Mouse (Mus musculus) CD4-positive helper T cell, adult 2 months (primary cell): ENCODE data around the gene Etv2.
A peak's percentile ranks its signal among the peaks of the same experiment; 100 is the strongest.

Experiments
- DNase-seq: peaks from one replicate; pipeline ENCODE4 v3.0.0-alpha.2; 2012; ENCODE audit warnings: low read depth, missing footprints, low spot score

Gene Etv2

GRCm38 (mm10) chr7:30613529-30614112 lies 22.0 kb downstream of the Etv2 start:
- DNase-seq = peak; percentile 67

- no peak for DNase-seq
These were observed 22.8 kb downstream of the Etv2 start, which contains the start of gene Upk1a for GRCm38 (mm10) chr7:30612654-30613402. Gene Upk1a (minus strand): TSS chr7:30612847.

GRCm38 (mm10) chr7:30610043-30610442 lies 25.6 kb downstream of the Etv2 start:
- DNase-seq = no peak

- no peak for DNase-seq
These were observed 27.2 kb downstream of the Etv2 start for GRCm38 (mm10) chr7:30608476-30608875.

- peak; percentile 78 for DNase-seq
These were observed 27.8 kb downstream of the Etv2 start for GRCm38 (mm10) chr7:30607706-30608309.

GRCm38 (mm10) chr7:30604944-30605343 lies 30.7 kb downstream of the Etv2 start:
- no peak for DNase-seq

GRCm38 (mm10) chr7:30604424-30604823 lies 31.2 kb downstream of the Etv2 start:
- DNase-seq = no peak

- DNase-seq = no peak
These were observed 33.1 kb downstream of the Etv2 start for GRCm38 (mm10) chr7:30602583-30602982.

- DNase-seq = no peak
These were observed 35.0 kb downstream of the Etv2 start for GRCm38 (mm10) chr7:30600651-30601050.

GRCm38 (mm10) chr7:30599933-30600353 lies 35.7 kb downstream of the Etv2 start:
- peak; percentile 79 for DNase-seq

- no peak for DNase-seq
These were observed 36.9 kb downstream of the Etv2 start, which contains the start of gene Zbtb32 for GRCm38 (mm10) chr7:30598786-30599185. Gene Zbtb32 (minus strand): TSS chr7:30598909.

GRCm38 (mm10) chr7:30596811-30597210 lies 38.8 kb downstream of the Etv2 start:
- no peak for DNase-seq

GRCm38 (mm10) chr7:30596093-30596492 lies 39.6 kb downstream of the Etv2 start:
- DNase-seq = no peak

GRCm38 (mm10) chr7:30594510-30595024 lies 41.1 kb downstream of the Etv2 start:
- peak; percentile 27 for DNase-seq

GRCm38 (mm10) chr7:30593579-30594509 lies 41.8 kb downstream of the Etv2 start:
- peak; percentile 58 for DNase-seq

- DNase-seq = peak; percentile 44
These were observed 42.8 kb downstream of the Etv2 start for GRCm38 (mm10) chr7:30592772-30593423.

- DNase-seq = no peak
These were observed 44.1 kb downstream of the Etv2 start for GRCm38 (mm10) chr7:30591605-30591951.

- DNase-seq = no peak
These were observed 44.6 kb downstream of the Etv2 start for GRCm38 (mm10) chr7:30590927-30591604.

GRCm38 (mm10) chr7:30589435-30590301 lies 46.0 kb downstream of the Etv2 start:
- peak; percentile 72 for DNase-seq
